Mouse (Mus musculus): ENCODE results near the gene 1700020L24Rik. TPM values are rescaled to one million over a fixed set of nuclear protein-coding genes. Genes with fewer than 3 reads are reported as not detected.

Gene 1700020L24Rik
- total and polyA plus RNA-seq, 3 experiments, result not detected

DNA sequence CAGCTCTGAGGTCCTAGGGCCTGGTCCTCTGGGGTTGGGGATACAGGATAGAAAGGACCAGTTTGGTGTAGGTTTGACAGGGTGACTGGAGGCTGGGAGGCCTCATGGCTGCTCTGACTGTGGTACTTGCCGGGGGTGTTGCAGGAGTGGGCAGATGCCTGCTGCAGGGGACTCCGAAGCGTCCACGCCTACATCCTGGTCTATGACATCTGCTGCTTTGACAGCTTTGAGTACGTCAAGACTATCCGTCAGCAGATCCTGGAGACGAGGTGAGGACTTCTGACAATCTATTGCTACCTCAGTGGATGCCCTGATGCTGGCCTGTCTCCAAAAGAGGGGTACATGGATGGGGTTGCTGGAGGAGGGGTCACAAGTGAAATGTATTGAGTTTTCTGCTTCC is 19.8 kb upstream of the 1700020L24Rik start:
- no peak for ATAC-seq (ENCODE audit: extremely low read depth, insufficient number of reproducible peaks, low FRiP score, poor library complexity, severe bottlenecking)
- DNase-seq (ENCODE audit: low spot score), result no peak
- H3K27me3 ChIP-seq (ENCODE audit: insufficient read depth, low read length), result peaks cover 16% of the 10 kb centered on the region
- H3K4me3 ChIP-seq (ENCODE audit: low read depth, low read length), result no peak overlapping the region
- H3K4me1 ChIP-seq (ENCODE audit: insufficient read depth, low read depth, low read length), result no peaks in the 10 kb centered on the region
- peaks cover 3% of the 10 kb centered on the region; the same call in 1 of the 2 replicates for H3K9me3 ChIP-seq (replicated peaks)
- TF ChIP-seq TAL1 (conservative IDR thresholded peaks at IDR 0.05; ENCODE audit: low read depth, low read length), result no peak
- TF ChIP-seq CTCF (IDR thresholded peaks at IDR 0.05; ENCODE audit: low read depth, low read length), result no peak
- TF ChIP-seq GATA1 (IDR thresholded peaks at IDR 0.05; ENCODE audit: borderline replicate concordance, low read length), result no peak
- no peak for TF ChIP-seq GATA2 (IDR thresholded peaks at IDR 0.05; ENCODE audit: borderline replicate concordance, low read depth, low read length)
- no peak for TF ChIP-seq POLR2AphosphoS5 (IDR thresholded peaks at IDR 0.05; ENCODE audit: insufficient replicate concordance, low read depth, low read length)
- no peaks in the 10 kb centered on the region for H3K36me3 ChIP-seq (replicated peaks)

DNA sequence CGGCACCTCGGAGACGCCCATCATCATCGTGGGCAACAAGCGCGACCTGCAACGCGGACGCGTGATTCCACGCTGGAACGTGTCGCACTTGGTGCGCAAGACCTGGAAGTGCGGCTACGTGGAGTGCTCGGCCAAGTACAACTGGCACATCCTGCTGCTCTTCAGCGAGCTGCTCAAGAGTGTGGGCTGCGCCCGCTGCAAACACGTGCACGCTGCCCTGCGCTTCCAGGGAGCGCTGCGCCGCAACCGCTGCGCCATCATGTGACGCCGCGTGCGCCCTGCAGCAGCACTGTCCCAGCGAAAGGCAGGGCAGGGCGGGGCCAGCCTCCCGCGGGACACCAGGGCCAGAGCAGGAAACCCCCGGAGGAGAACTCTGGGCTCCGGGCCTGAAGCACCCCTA is 18.9 kb upstream of the 1700020L24Rik start:
- Histone ChIP-seq H3K4me1 (ENCODE audit: insufficient read depth, low read depth, low read length) (no peaks in the 10 kb centered on the region), H3K9me3 (replicated peaks) (peaks cover 3% of the 10 kb centered on the region; the same call in 1 of the 2 replicates), H3K4me3 (ENCODE audit: low read depth, low read length) (peak overlapping the region; percentile 18; the same call in 1 of the 2 replicates), H3K36me3 (replicated peaks) (no peaks in the 10 kb centered on the region), H3K27me3 (ENCODE audit: insufficient read depth, low read length) (peaks cover 20% of the 10 kb centered on the region)
- DNase-seq (ENCODE audit: low spot score), result no peak
- no peak for TF ChIP-seq GATA1 (IDR thresholded peaks at IDR 0.05; ENCODE audit: borderline replicate concordance, low read length)
- no peak for ATAC-seq (ENCODE audit: extremely low read depth, insufficient number of reproducible peaks, low FRiP score, poor library complexity, severe bottlenecking)

- ATAC-seq (ENCODE audit: extremely low read depth, insufficient number of reproducible peaks, low FRiP score, poor library complexity, severe bottlenecking) (no peak), DNase-seq (ENCODE audit: low spot score) (no peak)
- H3K4me3 ChIP-seq (ENCODE audit: low read depth, low read length), result no peak overlapping the region
- peaks cover 23% of the 10 kb centered on the region for H3K27me3 ChIP-seq (ENCODE audit: insufficient read depth, low read length)
- TF ChIP-seq CTCF (IDR thresholded peaks at IDR 0.05; ENCODE audit: low read depth, low read length) (no peak), TAL1 (conservative IDR thresholded peaks at IDR 0.05; ENCODE audit: low read depth, low read length) (no peak), POLR2AphosphoS5 (IDR thresholded peaks at IDR 0.05; ENCODE audit: insufficient replicate concordance, low read depth, low read length) (no peak), GATA2 (IDR thresholded peaks at IDR 0.05; ENCODE audit: borderline replicate concordance, low read depth, low read length) (no peak), GATA1 (IDR thresholded peaks at IDR 0.05; ENCODE audit: borderline replicate concordance, low read length) (no peak)
- H3K9me3 ChIP-seq (replicated peaks), result peaks cover 3% of the 10 kb centered on the region; the same call in 1 of the 2 replicates
- H3K4me1 ChIP-seq (ENCODE audit: insufficient read depth, low read depth, low read length), result no peaks in the 10 kb centered on the region
- H3K36me3 ChIP-seq (replicated peaks), result no peaks in the 10 kb centered on the region
Measured at GRCm38 (mm10) chr11:83420338-83420737, 17.1 kb upstream of the 1700020L24Rik start.

GRCm38 (mm10) chr11:83421305-83421704 is 16.2 kb upstream of the 1700020L24Rik start:
- Histone ChIP-seq H3K9me3 (replicated peaks) (peaks cover 3% of the 10 kb centered on the region; the same call in 1 of the 2 replicates), H3K4me1 (ENCODE audit: insufficient read depth, low read depth, low read length) (no peaks in the 10 kb centered on the region; the same call in 1 of the 2 replicates), H3K4me3 (ENCODE audit: low read depth, low read length) (no peak overlapping the region), H3K27me3 (ENCODE audit: insufficient read depth, low read length) (peaks cover 29% of the 10 kb centered on the region), H3K36me3 (replicated peaks) (no peaks in the 10 kb centered on the region)
- DNase-seq (ENCODE audit: low spot score) (peak; percentile 51), ATAC-seq (ENCODE audit: extremely low read depth, insufficient number of reproducible peaks, low FRiP score, poor library complexity, severe bottlenecking) (no peak)
- TF ChIP-seq CTCF (IDR thresholded peaks at IDR 0.05; ENCODE audit: low read depth, low read length) (no peak), GATA1 (IDR thresholded peaks at IDR 0.05; ENCODE audit: borderline replicate concordance, low read length) (no peak), POLR2AphosphoS5 (IDR thresholded peaks at IDR 0.05; ENCODE audit: insufficient replicate concordance, low read depth, low read length) (no peak), GATA2 (IDR thresholded peaks at IDR 0.05; ENCODE audit: borderline replicate concordance, low read depth, low read length) (no peak)

DNA sequence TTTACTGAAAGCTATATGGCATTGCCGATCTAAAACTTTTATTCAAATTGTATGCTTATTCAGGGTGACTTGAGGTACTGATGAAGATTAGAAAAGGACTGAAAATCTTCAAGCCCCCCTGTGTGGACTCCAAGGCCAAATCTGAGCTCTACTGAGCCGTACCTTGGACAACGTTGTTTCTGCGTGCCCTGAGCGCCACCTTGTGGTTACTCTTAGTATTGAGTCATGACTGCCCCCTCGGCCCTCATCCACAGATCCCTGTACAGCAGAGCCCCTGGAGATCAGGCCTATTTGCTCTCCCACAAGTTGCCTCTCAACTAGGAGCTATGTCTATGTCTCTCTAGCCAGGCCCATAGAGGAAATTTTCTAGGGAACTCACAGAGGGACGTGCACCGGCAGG is 12.8 kb upstream of the 1700020L24Rik start:
- Histone ChIP-seq H3K4me1 (ENCODE audit: insufficient read depth, low read depth, low read length) (peaks cover 6% of the 10 kb centered on the region), H3K9me3 (replicated peaks) (no peaks in the 10 kb centered on the region), H3K36me3 (replicated peaks) (no peaks in the 10 kb centered on the region), H3K4me3 (ENCODE audit: low read depth, low read length) (no peak overlapping the region), H3K27me3 (ENCODE audit: insufficient read depth, low read length) (peaks cover 43% of the 10 kb centered on the region)
- DNase-seq (ENCODE audit: low spot score) (peak; percentile 46), ATAC-seq (ENCODE audit: extremely low read depth, insufficient number of reproducible peaks, low FRiP score, poor library complexity, severe bottlenecking) (no peak)
- TF ChIP-seq TAL1 (conservative IDR thresholded peaks at IDR 0.05; ENCODE audit: low read depth, low read length) (no peak), GATA1 (IDR thresholded peaks at IDR 0.05; ENCODE audit: borderline replicate concordance, low read length) (no peak), GATA2 (IDR thresholded peaks at IDR 0.05; ENCODE audit: borderline replicate concordance, low read depth, low read length) (no peak), POLR2AphosphoS5 (IDR thresholded peaks at IDR 0.05; ENCODE audit: insufficient replicate concordance, low read depth, low read length) (no peak), CTCF (IDR thresholded peaks at IDR 0.05; ENCODE audit: low read depth, low read length) (peak; percentile 61)

DNA sequence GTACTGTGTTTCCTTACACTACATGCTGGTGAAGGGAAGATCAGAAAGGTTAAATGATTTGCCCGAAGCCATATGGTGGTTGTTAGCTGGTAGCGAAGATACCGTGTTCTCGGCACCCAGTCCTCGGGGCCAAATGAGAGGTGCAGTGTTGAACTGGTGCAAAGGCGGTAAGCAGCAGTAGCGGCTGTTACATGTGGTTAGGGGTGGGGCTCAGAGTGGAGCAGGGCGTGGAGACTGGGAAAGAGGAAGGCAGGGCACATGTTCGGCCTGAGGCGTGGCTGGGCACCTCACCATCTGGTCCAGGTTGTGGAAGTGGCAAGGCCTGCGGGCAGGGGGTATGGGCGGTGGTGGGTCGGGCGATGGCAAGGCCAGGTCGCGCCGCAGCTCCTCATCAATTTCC is 10.5 kb upstream of the 1700020L24Rik start:
- Histone ChIP-seq H3K4me3 (ENCODE audit: low read depth, low read length) (no peak overlapping the region; the same call in 1 of the 2 replicates), H3K9me3 (replicated peaks) (no peaks in the 10 kb centered on the region)
- DNase-seq (ENCODE audit: low spot score), result no peak

More for the DNA sequence above, 10.5 kb upstream of the 1700020L24Rik start:
- Histone ChIP-seq H3K27me3 (ENCODE audit: insufficient read depth, low read length) (peaks cover 45% of the 10 kb centered on the region), H3K36me3 (replicated peaks) (no peaks in the 10 kb centered on the region), H3K4me1 (ENCODE audit: insufficient read depth, low read depth, low read length) (peaks cover 6% of the 10 kb centered on the region)
- no peak for ATAC-seq (ENCODE audit: extremely low read depth, insufficient number of reproducible peaks, low FRiP score, poor library complexity, severe bottlenecking)
- TF ChIP-seq CTCF (IDR thresholded peaks at IDR 0.05; ENCODE audit: low read depth, low read length) (no peak), GATA2 (IDR thresholded peaks at IDR 0.05; ENCODE audit: borderline replicate concordance, low read depth, low read length) (no peak), TAL1 (conservative IDR thresholded peaks at IDR 0.05; ENCODE audit: low read depth, low read length) (no peak), POLR2AphosphoS5 (IDR thresholded peaks at IDR 0.05; ENCODE audit: insufficient replicate concordance, low read depth, low read length) (no peak), GATA1 (IDR thresholded peaks at IDR 0.05; ENCODE audit: borderline replicate concordance, low read length) (no peak)

Measured in G1E (cell line).